Mouse (Mus musculus): ENCODE measurements at regions not wholly inside any gene's neighbourhood (a gene's known extent, or its start where the extent isn't known, plus 50 kb on each side); places are given as distances from the start of the nearest gene placed in this dataset.
"Not testable (repeated sequence)": the region's sequence is repeated elsewhere in the genome, so short reads cannot be mapped to it uniquely, and the experiment has no call there.

- peaks cover 0 to 11% of the 10 kb centered on the region in 2 experiments; a peak in 2 of 4 replicates for H3K4me1 ChIP-seq (ENCODE audit: control insufficient read depth in 1 of 2, insufficient read depth in 2 of 2)
- TF ChIP-seq POLR2AphosphoS2 (IDR thresholded peaks at IDR 0.05; ENCODE audit: low read depth, low read length): no peak
- no peak for TF ChIP-seq CHD1 (IDR thresholded peaks at IDR 0.05; ENCODE audit: low read depth, low read length)
- no peak for TF ChIP-seq CTCF (conservative IDR thresholded peaks at IDR 0.05 in 1 of 2, IDR thresholded peaks at IDR 0.05 in 1 of 2; ENCODE audit: low read depth in 2 of 2, low read length in 2 of 2)
- TF ChIP-seq TBP (conservative IDR thresholded peaks at IDR 0.05; ENCODE audit: low read depth, low read length): no peak
- TF ChIP-seq EP300 (IDR thresholded peaks at IDR 0.05; ENCODE audit: low read length): no peak
- no peak for TF ChIP-seq SIN3A (IDR thresholded peaks at IDR 0.05; ENCODE audit: low read length)
- TF ChIP-seq MEF2A (IDR thresholded peaks at IDR 0.05; ENCODE audit: borderline replicate concordance, low read depth, low read length): no peak
- no peak for TF ChIP-seq NELFE (IDR thresholded peaks at IDR 0.05; ENCODE audit: low read depth, low read length)
- no peak for TF ChIP-seq IRF4 (IDR thresholded peaks at IDR 0.05; ENCODE audit: low read depth, low read length)
- no peak for TF ChIP-seq ETS1 (conservative IDR thresholded peaks at IDR 0.05; ENCODE audit: low read depth, low read length)
- no peak for TF ChIP-seq RCOR1 (conservative IDR thresholded peaks at IDR 0.05; ENCODE audit: low read depth, low read length)
- TF ChIP-seq MAFK (IDR thresholded peaks at IDR 0.05; ENCODE audit: insufficient replicate concordance, low read length): no peak
- no peak for TF ChIP-seq ELF1 (IDR thresholded peaks at IDR 0.05; ENCODE audit: low read depth, low read length)
- TF ChIP-seq ZC3H11A (IDR thresholded peaks at IDR 0.05; ENCODE audit: low read depth, low read length): no peak
- no peak for TF ChIP-seq MYC (IDR thresholded peaks at IDR 0.05; ENCODE audit: low read depth, low read length)
- TF ChIP-seq RAD21 (IDR thresholded peaks at IDR 0.05; ENCODE audit: low read depth, low read length): no peak
- TF ChIP-seq TCF12 (IDR thresholded peaks at IDR 0.05; ENCODE audit: low read depth, low read length): no peak
- no peak for TF ChIP-seq ZKSCAN1 (IDR thresholded peaks at IDR 0.05; ENCODE audit: borderline replicate concordance, low read depth, low read length)
- TF ChIP-seq ZMIZ1 (IDR thresholded peaks at IDR 0.05; ENCODE audit: low read depth, low read length): no peak
- no peak for TF ChIP-seq JUN (IDR thresholded peaks at IDR 0.05; ENCODE audit: insufficient read depth, low read depth, low read length)
- no peaks in the 10 kb centered on the region for H3K79me2 ChIP-seq (replicated peaks; ENCODE audit: control insufficient read depth, extremely low read depth, insufficient read depth, poor library complexity, severe bottlenecking)
- no peak for DNase-seq (ENCODE audit: extremely low read depth)
- no peak overlapping the region for H3K27ac ChIP-seq (ENCODE audit: insufficient read depth, low read depth)
- no peaks in the 10 kb centered on the region for H3K27me3 ChIP-seq (replicated peaks)
- dilution Hi-C loops (cut with MboI; ENCODE audit: extremely low pct_ligation_motif_present, extremely low pct_unique_long_range_greater_than_20kb, low sequenced_read_pairs) (no loop called here), in situ Hi-C loops (cut with MboI; ENCODE audit: low pct_ligation_motif_present, low pct_unique_long_range_greater_than_20kb, low sequenced_read_pairs) (no loop called here)
- H3K36me3 ChIP-seq (replicated peaks in 1 of 2; ENCODE audit: control insufficient read depth in 1 of 2, insufficient read depth in 1 of 2, low read length in 1 of 2): peaks cover 0 to 14% of the 10 kb centered on the region in 2 experiments
- H3K9me3 ChIP-seq (replicated peaks; ENCODE audit: low read length): no peaks in the 10 kb centered on the region
- no peak overlapping the region for H3K4me2 ChIP-seq (ENCODE audit: insufficient read depth, low read depth, poor library complexity, severe bottlenecking)
- H3K9ac ChIP-seq (ENCODE audit: insufficient read depth, low read depth): no peak overlapping the region
- no peak overlapping the region for H3K4me3 ChIP-seq (replicated peaks in 1 of 3; ENCODE audit: low read depth in 2 of 3, low read length in 2 of 3, poor library complexity in 1 of 3)
Measured at GRCm38 (mm10) chr17:47239086-47239485, 129.6 kb upstream of the Mrps10 start.

- peaks cover 0 to 11% of the 10 kb centered on the region in 2 experiments for H3K36me3 ChIP-seq (replicated peaks in 1 of 2; ENCODE audit: control insufficient read depth in 1 of 2, insufficient read depth in 1 of 2, low read length in 1 of 2)
- H3K4me3 ChIP-seq (replicated peaks in 1 of 3; ENCODE audit: low read depth in 2 of 3, low read length in 2 of 3, poor library complexity in 1 of 3); in situ Hi-C loops (cut with MboI; ENCODE audit: low pct_ligation_motif_present, low pct_unique_long_range_greater_than_20kb, low sequenced_read_pairs); H3K79me2 ChIP-seq (replicated peaks; ENCODE audit: control insufficient read depth, extremely low read depth, insufficient read depth, poor library complexity, severe bottlenecking); H3K9me3 ChIP-seq (replicated peaks; ENCODE audit: low read length); H3K27ac ChIP-seq (ENCODE audit: insufficient read depth, low read depth); H3K9ac ChIP-seq (ENCODE audit: insufficient read depth, low read depth); H3K27me3 ChIP-seq (replicated peaks); H3K4me2 ChIP-seq (ENCODE audit: insufficient read depth, low read depth, poor library complexity, severe bottlenecking); dilution Hi-C loops (cut with MboI; ENCODE audit: extremely low pct_ligation_motif_present, extremely low pct_unique_long_range_greater_than_20kb, low sequenced_read_pairs); DNase-seq (ENCODE audit: extremely low read depth): not testable (repeated sequence)
- TF ChIP-seq CTCF (conservative IDR thresholded peaks at IDR 0.05 in 1 of 2, IDR thresholded peaks at IDR 0.05 in 1 of 2; ENCODE audit: low read depth in 2 of 2, low read length in 2 of 2): peak in 1 of 2 experiments; percentile 14; a peak in 2 of 4 replicates
- peaks cover 0 to 15% of the 10 kb centered on the region in 2 experiments; a peak in 2 of 4 replicates for H3K4me1 ChIP-seq (ENCODE audit: control insufficient read depth in 1 of 2, insufficient read depth in 2 of 2)
Measured at GRCm38 (mm10) chr17:47237881-47238280, 130.8 kb upstream of the Mrps10 start.

All from CH12.LX (cell line).